Mouse (Mus musculus) erythroblast, embryonic 14.5 days (primary cell): ENCODE data around the gene Nlrp9b.

Source experiments
- GATA1 ChIP-seq: IDR thresholded peaks from 2 replicates; pipeline ENCODE4 v1.6.1; 2012; ENCODE audit warnings: low read length, inconsistent platforms, mixed read lengths
- TAL1 ChIP-seq: IDR thresholded peaks from 3 replicates; pipeline ENCODE4 v1.6.1; 2012; ENCODE audit warnings: low read length, inconsistent platforms, mixed read lengths

DNA sequence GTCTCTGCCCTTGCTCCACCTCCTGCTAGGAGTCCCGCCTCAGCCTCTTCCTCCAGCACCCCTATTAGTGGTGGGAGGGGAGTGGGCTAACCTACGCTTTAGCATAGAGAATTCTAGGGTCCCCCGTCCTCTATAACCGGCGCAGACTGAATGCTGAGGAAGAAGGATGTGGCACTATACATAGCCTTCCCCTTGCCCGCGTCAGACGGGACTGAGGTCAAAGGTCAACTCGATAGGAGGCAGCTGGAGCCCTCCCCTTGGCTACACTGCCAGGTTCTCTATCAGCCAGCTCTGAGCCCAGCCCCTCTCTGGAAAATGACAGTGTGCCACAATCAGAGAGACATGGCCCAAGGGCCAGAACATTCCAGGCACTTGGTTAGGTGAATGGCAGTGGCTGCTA lies 40.7 kb upstream of the Nlrp9b start, which contains the start of gene Igsf23:
- TF ChIP-seq GATA1 (no peak), TAL1 (no peak)
